Mouse (Mus musculus): ENCODE measurements at regions not wholly inside any gene's neighbourhood (a gene's known extent, or its start where the extent isn't known, plus 50 kb on each side); places are given as distances from the start of the nearest gene placed in this dataset.
"Not testable (repeated sequence)": the region's sequence is repeated elsewhere in the genome, so short reads cannot be mapped to it uniquely, and the experiment has no call there.

GRCm38 (mm10) chr10:6417336-6418105 lies 340.8 kb upstream of the Oprm1 start:
- not testable (repeated sequence) for ATAC-seq (ENCODE audit: low FRiP score); H3K4me1 ChIP-seq; H3K36me3 ChIP-seq; H3K4me2 ChIP-seq; H3K9ac ChIP-seq (replicated peaks); H3K4me3 ChIP-seq (replicated peaks); H3K9me3 ChIP-seq (replicated peaks); H3K27me3 ChIP-seq (replicated peaks); H3K27ac ChIP-seq (replicated peaks)
- WGBS, result 84% methylated on average over 12 of the region's 12 CpGs

GRCm38 (mm10) chr10:6418234-6418633 lies 340.1 kb upstream of the Oprm1 start:
- not testable (repeated sequence) for H3K4me1 ChIP-seq; H3K9me3 ChIP-seq (replicated peaks); H3K4me3 ChIP-seq (replicated peaks); H3K9ac ChIP-seq (replicated peaks); H3K27ac ChIP-seq (replicated peaks); H3K27me3 ChIP-seq (replicated peaks); H3K4me2 ChIP-seq; ATAC-seq (ENCODE audit: low FRiP score); H3K36me3 ChIP-seq

GRCm38 (mm10) chr10:6465824-6466223 lies 292.5 kb upstream of the Oprm1 start:
- Histone ChIP-seq H3K36me3 (no peaks in the 10 kb centered on the region), H3K27ac (replicated peaks) (no peak overlapping the region), H3K27me3 (replicated peaks) (no peaks in the 10 kb centered on the region), H3K9ac (replicated peaks) (no peak overlapping the region), H3K4me2 (no peak overlapping the region), H3K4me1 (no peaks in the 10 kb centered on the region), H3K9me3 (replicated peaks) (no peaks in the 10 kb centered on the region), H3K4me3 (replicated peaks) (no peak overlapping the region)
- 32% methylated on average over 3 of the region's 3 CpGs for WGBS
- peak; percentile 70 for ATAC-seq (ENCODE audit: low FRiP score)

GRCm38 (mm10) chr10:6480350-6480749 lies 278.0 kb upstream of the Oprm1 start:
- Histone ChIP-seq H3K36me3 (no peaks in the 10 kb centered on the region), H3K4me3 (replicated peaks) (no peak overlapping the region), H3K27me3 (replicated peaks) (no peaks in the 10 kb centered on the region), H3K4me2 (no peak overlapping the region), H3K4me1 (no peaks in the 10 kb centered on the region), H3K9me3 (replicated peaks) (no peaks in the 10 kb centered on the region), H3K9ac (replicated peaks) (no peak overlapping the region), H3K27ac (replicated peaks) (no peak overlapping the region)
- 69% methylated on average over 1 of the region's 1 CpGs for WGBS
- no peak for ATAC-seq (ENCODE audit: low FRiP score)

GRCm38 (mm10) chr10:6488605-6489004 lies 269.7 kb upstream of the Oprm1 start:
- Histone ChIP-seq H3K9ac (replicated peaks) (no peak overlapping the region), H3K9me3 (replicated peaks) (no peaks in the 10 kb centered on the region), H3K36me3 (no peaks in the 10 kb centered on the region), H3K4me3 (replicated peaks) (no peak overlapping the region), H3K4me1 (no peaks in the 10 kb centered on the region), H3K27ac (replicated peaks) (no peak overlapping the region), H3K27me3 (replicated peaks) (no peaks in the 10 kb centered on the region), H3K4me2 (no peak overlapping the region)
- no peak for ATAC-seq (ENCODE audit: low FRiP score)
- 70% methylated on average over 1 of the region's 1 CpGs for WGBS

- no peaks in the 10 kb centered on the region for H3K4me1 ChIP-seq
- no peak for ATAC-seq (ENCODE audit: low FRiP score)
- H3K4me2 ChIP-seq, result no peak overlapping the region
- H3K27me3 ChIP-seq (replicated peaks), result no peaks in the 10 kb centered on the region
- no peak overlapping the region for H3K27ac ChIP-seq (replicated peaks)
- no peaks in the 10 kb centered on the region for H3K9me3 ChIP-seq (replicated peaks)
- H3K36me3 ChIP-seq, result no peaks in the 10 kb centered on the region
- no peak overlapping the region for H3K4me3 ChIP-seq (replicated peaks)
- 88% methylated on average over 4 of the region's 4 CpGs for WGBS
- no peak overlapping the region for H3K9ac ChIP-seq (replicated peaks)
Observed at GRCm38 (mm10) chr10:6492694-6493093, 265.6 kb upstream of the Oprm1 start.

GRCm38 (mm10) chr10:6495081-6495480 lies 263.2 kb upstream of the Oprm1 start:
- no peaks in the 10 kb centered on the region for H3K9me3 ChIP-seq (replicated peaks)
- no peaks in the 10 kb centered on the region for H3K4me1 ChIP-seq
- H3K9ac ChIP-seq (replicated peaks), result no peak overlapping the region
- no peak overlapping the region for H3K27ac ChIP-seq (replicated peaks)
- H3K4me2 ChIP-seq, result no peak overlapping the region
- H3K4me3 ChIP-seq (replicated peaks), result no peak overlapping the region
- H3K36me3 ChIP-seq, result no peaks in the 10 kb centered on the region
- H3K27me3 ChIP-seq (replicated peaks), result no peaks in the 10 kb centered on the region
- ATAC-seq (ENCODE audit: low FRiP score), result no peak
- WGBS, result 81% methylated on average over 3 of the region's 3 CpGs

- 97% methylated on average over 4 of the region's 4 CpGs for WGBS
- no peak for ATAC-seq (ENCODE audit: low FRiP score)
- Histone ChIP-seq H3K27me3 (replicated peaks) (no peaks in the 10 kb centered on the region), H3K9me3 (replicated peaks) (no peaks in the 10 kb centered on the region), H3K27ac (replicated peaks) (no peak overlapping the region), H3K4me1 (no peaks in the 10 kb centered on the region), H3K9ac (replicated peaks) (no peak overlapping the region), H3K4me2 (no peak overlapping the region), H3K36me3 (no peaks in the 10 kb centered on the region), H3K4me3 (replicated peaks) (no peak overlapping the region)
Observed at GRCm38 (mm10) chr10:6514269-6514668, 244.0 kb upstream of the Oprm1 start.

GRCm38 (mm10) chr10:6562516-6562915 lies 195.8 kb upstream of the Oprm1 start:
- no peak for ATAC-seq (ENCODE audit: low FRiP score)
- Histone ChIP-seq H3K9me3 (replicated peaks) (no peaks in the 10 kb centered on the region), H3K4me2 (no peak overlapping the region), H3K27me3 (replicated peaks) (no peaks in the 10 kb centered on the region), H3K36me3 (no peaks in the 10 kb centered on the region), H3K27ac (replicated peaks) (no peak overlapping the region), H3K9ac (replicated peaks) (no peak overlapping the region), H3K4me1 (no peaks in the 10 kb centered on the region), H3K4me3 (replicated peaks) (no peak overlapping the region)
- WGBS, result 92% methylated on average over 1 of the region's 1 CpGs

- no peaks in the 10 kb centered on the region for H3K9me3 ChIP-seq (replicated peaks)
- H3K36me3 ChIP-seq, result no peaks in the 10 kb centered on the region
- no peak for ATAC-seq (ENCODE audit: low FRiP score)
- no peak overlapping the region for H3K9ac ChIP-seq (replicated peaks)
- H3K27me3 ChIP-seq (replicated peaks), result no peaks in the 10 kb centered on the region
- H3K4me3 ChIP-seq (replicated peaks), result no peak overlapping the region
- no peak overlapping the region for H3K4me2 ChIP-seq
- no peaks in the 10 kb centered on the region for H3K4me1 ChIP-seq
- no peak overlapping the region for H3K27ac ChIP-seq (replicated peaks)
Observed at GRCm38 (mm10) chr10:6578616-6579015, 179.7 kb upstream of the Oprm1 start.

- H3K4me2 ChIP-seq; H3K9me3 ChIP-seq (replicated peaks); H3K27ac ChIP-seq (replicated peaks); H3K27me3 ChIP-seq (replicated peaks); H3K9ac ChIP-seq (replicated peaks); ATAC-seq (ENCODE audit: low FRiP score); H3K36me3 ChIP-seq; H3K4me1 ChIP-seq; H3K4me3 ChIP-seq (replicated peaks): not testable (repeated sequence)
Observed at GRCm38 (mm10) chr10:6585821-6586220, 172.5 kb upstream of the Oprm1 start.

- Histone ChIP-seq H3K36me3 (no peaks in the 10 kb centered on the region), H3K4me2 (no peak overlapping the region), H3K4me1 (no peaks in the 10 kb centered on the region), H3K9ac (replicated peaks) (no peak overlapping the region), H3K4me3 (replicated peaks) (no peak overlapping the region), H3K27me3 (replicated peaks) (no peaks in the 10 kb centered on the region), H3K27ac (replicated peaks) (no peak overlapping the region), H3K9me3 (replicated peaks) (no peaks in the 10 kb centered on the region)
- 91% methylated on average over 6 of the region's 6 CpGs for WGBS
- no peak for ATAC-seq (ENCODE audit: low FRiP score)
Observed at GRCm38 (mm10) chr10:6590211-6590610, 168.1 kb upstream of the Oprm1 start.

GRCm38 (mm10) chr10:6597256-6597655 lies 161.1 kb upstream of the Oprm1 start:
- Histone ChIP-seq H3K4me2 (no peak overlapping the region), H3K4me3 (replicated peaks) (no peak overlapping the region), H3K4me1 (no peaks in the 10 kb centered on the region), H3K36me3 (no peaks in the 10 kb centered on the region), H3K9ac (replicated peaks) (no peak overlapping the region), H3K27ac (replicated peaks) (no peak overlapping the region), H3K9me3 (replicated peaks) (no peaks in the 10 kb centered on the region), H3K27me3 (replicated peaks) (no peaks in the 10 kb centered on the region)
- ATAC-seq (ENCODE audit: low FRiP score), result no peak
